Mouse (Mus musculus) left cerebral cortex, postnatal 36 days (tissue): Measurements from ENCODE around the gene Sgca. TPM values are rescaled to one million over a fixed set of nuclear protein-coding genes. Genes with fewer than 3 reads are reported as not detected.

Experiments used
- DNase-seq, 2 experiments: peaks; one replicate each; pipeline ENCODE4 v3.0.0; 2021 to 2022; ENCODE audit warnings: low spot score in 2 of 2, mixed read lengths in 1 of 2
- intact Hi-C: fragments of 180-260 bp; cut with DNase I; formaldehyde crosslinking; loops from one replicate; pipeline ENCODE4 v1.15.1; 2025
- total RNA-seq, 2 experiments: library from RNA; stranded (reverse); gene quantifications; 2 replicates each; pipeline ENCODE4 v1.2.3; 2021

Gene Sgca
- total RNA-seq, 2 experiments from 2014 or later = 0.50 to 0.69 TPM

- intact Hi-C loops = no loop called here
- DNase-seq = no peak
These were observed 42.5 kb downstream of the Sgca start for GRCm38 (mm10) chr11:94933584-94933983.

- DNase-seq = no peak
- intact Hi-C loops = no loop called here
These were observed 46.0 kb downstream of the Sgca start for GRCm38 (mm10) chr11:94930151-94930550.

- no peak for DNase-seq
- intact Hi-C loops = no loop called here
These were observed 46.5 kb downstream of the Sgca start for GRCm38 (mm10) chr11:94929599-94929998.

- intact Hi-C loops = no loop called here
- peak in 1 of 2 experiments; percentile 24 for DNase-seq
These were observed 47.3 kb downstream of the Sgca start for GRCm38 (mm10) chr11:94928820-94929219.

- intact Hi-C loops = no loop called here
- DNase-seq = no peak
These were observed 48.3 kb downstream of the Sgca start for GRCm38 (mm10) chr11:94927771-94928291.

GRCm38 (mm10) chr11:94926431-94926830 is 49.7 kb downstream of the Sgca start:
- DNase-seq = no peak
- intact Hi-C loops = no loop called here

GRCm38 (mm10) chr11:94924977-94925376 is 51.1 kb downstream of the Sgca start:
- intact Hi-C loops = no loop called here
- DNase-seq = no peak

GRCm38 (mm10) chr11:94920996-94921401 is 55.1 kb downstream of the Sgca start:
- DNase-seq = no peak
- intact Hi-C loops = no loop called here

GRCm38 (mm10) chr11:94917717-94918116 is 58.4 kb downstream of the Sgca start:
- intact Hi-C loops = no loop called here
- DNase-seq = no peak

GRCm38 (mm10) chr11:94916477-94916876 is 59.6 kb downstream of the Sgca start:
- intact Hi-C loops = no loop called here
- no peak for DNase-seq

GRCm38 (mm10) chr11:94915675-94916403 is 60.3 kb downstream of the Sgca start:
- intact Hi-C loops = no loop called here
- DNase-seq = no peak

GRCm38 (mm10) chr11:94913302-94914090 is 62.6 kb downstream of the Sgca start:
- intact Hi-C loops = no loop called here
- DNase-seq = no peak

Other genes with a start within 250 kb of the Sgca start
- under 1 TPM in 1 of 2 experiments, not detected in 1; 0.34 TPM for gene Cdc34b, start 234.5 kb downstream of the Sgca start, total RNA-seq
- under 1 TPM in 1 of 2 experiments, not detected in 1; 0.22 TPM for gene Tmem92, start 193.6 kb downstream of the Sgca start, total RNA-seq
- gene Col1a1, start 40.1 kb downstream of the Sgca start, total RNA-seq = 10 to 100 TPM; 22.7 to 26.9 TPM
- gene Hils1, start 8.7 kb downstream of the Sgca start, total RNA-seq = not detected
- 100 to 1,000 TPM; 700 to 743 TPM for gene Ppp1r9b, start 14.7 kb upstream of the Sgca start, total RNA-seq
- gene Samd14, start 33.6 kb upstream of the Sgca start, total RNA-seq = 10 to 100 TPM; 24.3 to 30.2 TPM
- gene Pdk2, start 65.0 kb upstream of the Sgca start, total RNA-seq = 100 to 1,000 TPM; 104 to 110 TPM
- 10 to 100 TPM; 15.2 to 16.2 TPM for gene Itga3, start 100.5 kb upstream of the Sgca start, total RNA-seq
- gene Dlx3, start 143.8 kb upstream of the Sgca start, total RNA-seq = not detected
- not detected for gene Dlx4, start 169.9 kb upstream of the Sgca start, total RNA-seq